In genomic region chr17:80199160-80199778, GRCm38 (mm10) we compare ENCODE assay signal across 11 mouse cellular contexts. TPM values are rescaled to one million over a fixed set of nuclear protein-coding genes. Genes with fewer than 3 reads are reported as not detected.
DNase-seq lines count a peak whose midpoint lies in the region; ATAC-seq and TF ChIP-seq lines count a peak whose summit lies in the region.
"Had no signal": no experiment of that assay in that cellular context is flagged by ENCODE, and none has a peak within 500 bp of the region (broad histone marks: within the 10 kb centered on the region; RNA-seq: fewer than 3 reads in every experiment).

No protein-coding gene starts in this region.

- in situ Hi-C loops in CH12.LX (cut with MboI; ENCODE audit: low pct_ligation_motif_present, low pct_unique_long_range_greater_than_20kb, low sequenced_read_pairs): loop anchor here (25.0 kb wide), 2 partner anchors 312 to 487 kb away; partner anchors contain the start of genes Atl2 and Cyp1b1

- H3K4me3 ChIP-seq in kidney, embryonic 15.5 days (replicated peaks): no peak overlapping the region
- no peak overlapping the region for H3K4me3 ChIP-seq in CH12.LX (replicated peaks in 1 of 3; ENCODE audit: low read depth in 2 of 3, low read length in 2 of 3, poor library complexity in 1 of 3)
- no peak overlapping the region for H3K4me3 ChIP-seq in embryonic fibroblast, embryonic 13.5 days (ENCODE audit: insufficient read depth, low read length)
- H3K4me3 ChIP-seq in intestine, embryonic 14.5 days (ENCODE audit: low read depth, low read length): no peak overlapping the region
- H3K4me3 ChIP-seq: limb, embryonic 15.5 days had no signal

- TF ChIP-seq EP300 in CH12.LX (IDR thresholded peaks at IDR 0.05; ENCODE audit: low read length): no peak

- H3K27ac ChIP-seq in kidney, embryonic 15.5 days: no peak overlapping the region
- no peak overlapping the region for H3K27ac ChIP-seq in CH12.LX (ENCODE audit: insufficient read depth, low read depth)
- H3K27ac ChIP-seq in embryonic fibroblast, embryonic 13.5 days (ENCODE audit: insufficient read depth, low read length): no peak overlapping the region
- no peak overlapping the region for H3K27ac ChIP-seq in intestine, embryonic 14.5 days (ENCODE audit: low read depth)
- H3K27ac ChIP-seq: limb, embryonic 15.5 days had no signal

- no peak for TF ChIP-seq RAD21 in CH12.LX (IDR thresholded peaks at IDR 0.05; ENCODE audit: low read depth, low read length)

- TF ChIP-seq CTCF in CH12.LX (conservative IDR thresholded peaks at IDR 0.05 in 1 of 2, IDR thresholded peaks at IDR 0.05 in 1 of 2; ENCODE audit: low read depth in 2 of 2, low read length in 2 of 2): no peak
- no peak for TF ChIP-seq CTCF in embryonic fibroblast, embryonic 13.5 days (IDR thresholded peaks at IDR 0.05; ENCODE audit: borderline replicate concordance, insufficient read depth, low read length)

- H3K4me1 ChIP-seq in kidney, embryonic 15.5 days: peaks cover 5% of the 10 kb centered on the region; the same call in 1 of the 2 replicates
- H3K4me1 ChIP-seq in CH12.LX (ENCODE audit: control insufficient read depth in 1 of 2, insufficient read depth in 2 of 2): peaks cover 3 to 42% of the 10 kb centered on the region in 2 experiments; a peak in 3 of 4 replicates
- H3K4me1 ChIP-seq in embryonic fibroblast, embryonic 13.5 days (ENCODE audit: control insufficient read depth, insufficient read depth, low read length): no peaks in the 10 kb centered on the region
- H3K4me1 ChIP-seq in intestine, embryonic 14.5 days (replicated peaks; ENCODE audit: control insufficient read depth, insufficient read depth, low read length): no peaks in the 10 kb centered on the region; the same call in 1 of the 2 replicates
- H3K4me1 ChIP-seq: limb, embryonic 15.5 days had no signal

- no peaks in the 10 kb centered on the region for H3K9me3 ChIP-seq in kidney, embryonic 15.5 days (replicated peaks)
- H3K9me3 ChIP-seq in CH12.LX (replicated peaks; ENCODE audit: low read length): no peaks in the 10 kb centered on the region
- H3K9me3 ChIP-seq in intestine, embryonic 14.5 days (ENCODE audit: control insufficient read depth, low read length): no peaks in the 10 kb centered on the region
- H3K9me3 ChIP-seq: limb, embryonic 15.5 days had no signal

- WGBS in kidney, embryonic 15.5 days: 83% methylated on average over 3 of the region's 3 CpGs
- WGBS in intestine, embryonic 14.5 days: 95% methylated on average over 3 of the region's 3 CpGs

- H3K36me3 ChIP-seq in kidney, embryonic 15.5 days: peaks cover 86% of the 10 kb centered on the region
- H3K36me3 ChIP-seq in CH12.LX (replicated peaks in 1 of 2; ENCODE audit: control insufficient read depth in 1 of 2, insufficient read depth in 1 of 2, low read length in 1 of 2): peaks cover 37 to 79% of the 10 kb centered on the region in 2 experiments
- H3K36me3 ChIP-seq in intestine, embryonic 14.5 days (ENCODE audit: control insufficient read depth, insufficient read depth, low read length): peaks cover 87% of the 10 kb centered on the region

- intact Hi-C loops in left cerebral cortex, postnatal 25 days (cut with DNase I): loop anchor here (10.0 kb wide), 1 partner anchor 504 kb away; no protein-coding TSS in a partner anchor

- no peak overlapping the region for H3K9ac ChIP-seq in kidney, embryonic 15.5 days
- H3K9ac ChIP-seq in CH12.LX (ENCODE audit: insufficient read depth, low read depth): no peak overlapping the region
- H3K9ac ChIP-seq in intestine, embryonic 14.5 days (ENCODE audit: low read length): no peak overlapping the region
- H3K9ac ChIP-seq: limb, embryonic 15.5 days had no signal

- dilution Hi-C loops in CH12.LX (cut with MboI; ENCODE audit: extremely low pct_ligation_motif_present, extremely low pct_unique_long_range_greater_than_20kb, low sequenced_read_pairs): no loop called here

- no peaks in the 10 kb centered on the region for H3K27me3 ChIP-seq in kidney, embryonic 15.5 days
- no peaks in the 10 kb centered on the region for H3K27me3 ChIP-seq in CH12.LX (replicated peaks)
- no peaks in the 10 kb centered on the region for H3K27me3 ChIP-seq in intestine, embryonic 14.5 days (replicated peaks; ENCODE audit: control insufficient read depth, insufficient read depth, low read length)
- H3K27me3 ChIP-seq: limb, embryonic 15.5 days had no signal

- TF ChIP-seq POLR2A in CH12.LX (IDR thresholded peaks at IDR 0.05; ENCODE audit: low read depth, low read length): peak; percentile 29; the same call in 1 of the 2 replicates
- TF ChIP-seq POLR2A in embryonic fibroblast, embryonic 13.5 days (IDR thresholded peaks at IDR 0.05; ENCODE audit: low read depth, low read length): 0 out of 2 replicates have a peak, but pooled peaks have one; percentile 5

- no peak for DNase-seq in kidney, postnatal 36 days
- DNase-seq in CH12.LX (ENCODE audit: extremely low read depth): no peak
- no peak for DNase-seq in intestine, embryonic 14.5 days (ENCODE audit: low spot score)
- DNase-seq in left cerebral cortex, adult 9 months (ENCODE audit: low spot score in 2 of 2): no peak
- no peak for DNase-seq in left cerebral cortex, postnatal 25 days (ENCODE audit: low spot score in 2 of 2)
- DNase-seq in thymus, adult 18-20 months: no peak
- DNase-seq: cerebellum, postnatal 25 days; heart, postnatal 14 days had no signal

- H3K79me2 ChIP-seq in CH12.LX (replicated peaks; ENCODE audit: control insufficient read depth, extremely low read depth, insufficient read depth, poor library complexity, severe bottlenecking): peaks cover 20% of the 10 kb centered on the region

- H3K4me2 ChIP-seq in kidney, embryonic 15.5 days: no peak overlapping the region
- H3K4me2 ChIP-seq in CH12.LX (ENCODE audit: insufficient read depth, low read depth, poor library complexity, severe bottlenecking): no peak overlapping the region
- no peak overlapping the region for H3K4me2 ChIP-seq in intestine, embryonic 14.5 days (ENCODE audit: low read length)
- H3K4me2 ChIP-seq: limb, embryonic 15.5 days had no signal

- ATAC-seq in kidney, embryonic 15.5 days (replicated peaks; ENCODE audit: low FRiP score): 0 out of 2 replicates have a peak, but pooled peaks have one; percentile 25
- peak; percentile 67 for ATAC-seq in intestine, embryonic 14.5 days (replicated peaks; ENCODE audit: low FRiP score, low TSS enrichment, low read depth)

TF ChIP-seq in CH12.LX, 34 proteins besides CTCF, POLR2A, EP300 and RAD21:
- TF ChIP-seq IRF4 (IDR thresholded peaks at IDR 0.05; ENCODE audit: low read depth, low read length): no peak
- no peak for TF ChIP-seq NRF1 (IDR thresholded peaks at IDR 0.05; ENCODE audit: low read depth, low read length)
- no peak for TF ChIP-seq USF1 (IDR thresholded peaks at IDR 0.05; ENCODE audit: low read depth, low read length)
- TF ChIP-seq PAX5 (IDR thresholded peaks at IDR 0.05; ENCODE audit: low read length): no peak
- TF ChIP-seq JUND (conservative IDR thresholded peaks at IDR 0.05; ENCODE audit: low read depth, low read length): no peak
- TF ChIP-seq ETS1 (conservative IDR thresholded peaks at IDR 0.05; ENCODE audit: low read depth, low read length): no peak
- no peak for TF ChIP-seq MXI1 (IDR thresholded peaks at IDR 0.05; ENCODE audit: low read depth, low read length)
- no peak for TF ChIP-seq CHD2 (IDR thresholded peaks at IDR 0.05; ENCODE audit: low read length)
- TF ChIP-seq POLR2AphosphoS2 (IDR thresholded peaks at IDR 0.05; ENCODE audit: low read depth, low read length): no peak
- TF ChIP-seq JUN (IDR thresholded peaks at IDR 0.05; ENCODE audit: insufficient read depth, low read depth, low read length): no peak
- no peak for TF ChIP-seq HCFC1 (IDR thresholded peaks at IDR 0.05; ENCODE audit: low read depth, low read length)
- TF ChIP-seq ZC3H11A (IDR thresholded peaks at IDR 0.05; ENCODE audit: low read depth, low read length): no peak
- no peak for TF ChIP-seq NELFE (IDR thresholded peaks at IDR 0.05; ENCODE audit: low read depth, low read length)
- TF ChIP-seq SIN3A (IDR thresholded peaks at IDR 0.05; ENCODE audit: low read length): no peak
- no peak for TF ChIP-seq USF2 (conservative IDR thresholded peaks at IDR 0.05; ENCODE audit: low read depth, low read length)
- no peak for TF ChIP-seq GABPA (IDR thresholded peaks at IDR 0.05; ENCODE audit: insufficient replicate concordance, low read depth, low read length)
- no peak for TF ChIP-seq MAFK (IDR thresholded peaks at IDR 0.05; ENCODE audit: insufficient replicate concordance, low read length)
- no peak for TF ChIP-seq CHD1 (IDR thresholded peaks at IDR 0.05; ENCODE audit: low read depth, low read length)
- no peak for TF ChIP-seq SMC3 (IDR thresholded peaks at IDR 0.05; ENCODE audit: low read depth, low read length)
TF ChIP-seq in CH12.LX: peak in this region for 0.

RNA-seq across cellular contexts. Expression of gene Srsf7, which starts 7.8 kb away (rescaled TPM):
- polyA plus RNA-seq in kidney, embryonic 15.5 days (2015; fragmentation: Nextera tagmentation; extraction: Ambion mirVana): 622 and 668 TPM in 2 replicates
- total RNA-seq in CH12.LX (2012; rRNA removed): 268 and 366 TPM in 2 replicates
- total RNA-seq in CH12.LX (2014; rRNA removed): 442 and 482 TPM in 2 replicates
- polyA plus RNA-seq in CH12.LX (2012; ENCODE audit: insufficient read length, low read depth): 383 and 398 TPM in 2 replicates
- 132 and 194 TPM in 2 replicates for polyA plus RNA-seq in embryonic fibroblast, embryonic 13.5 days (2011; ENCODE audit: insufficient read length, low read depth, missing spikeins)
- 603 and 665 TPM in 2 replicates for polyA plus RNA-seq in intestine, embryonic 14.5 days (2014; fragmentation: Nextera tagmentation; extraction: Ambion mirVana)
- 100 to 1,000 TPM; 109 to 111 TPM for total RNA-seq in left cerebral cortex, postnatal 25 days (2021)

RNA-seq across cellular contexts. Expression of gene Ttc39d, which starts 8.0 kb away (rescaled TPM):
- 0.16 TPM in 1 of 2 replicates, not detected in the other for polyA plus RNA-seq in kidney, embryonic 15.5 days (2015; fragmentation: Nextera tagmentation; extraction: Ambion mirVana)
- total RNA-seq in CH12.LX (2012; rRNA removed): 0.13 TPM in 1 of 2 replicates, not detected in the other
- not detected in 2 replicates for total RNA-seq in CH12.LX (2014; rRNA removed)
- not detected in 2 replicates for polyA plus RNA-seq in CH12.LX (2012; ENCODE audit: insufficient read length, low read depth)
- polyA plus RNA-seq in embryonic fibroblast, embryonic 13.5 days (2011; ENCODE audit: insufficient read length, low read depth, missing spikeins): not detected in 2 replicates
- 0.12 TPM in 1 of 2 replicates, not detected in the other for polyA plus RNA-seq in intestine, embryonic 14.5 days (2014; fragmentation: Nextera tagmentation; extraction: Ambion mirVana)
- total RNA-seq in left cerebral cortex, postnatal 25 days (2021): under 1 TPM in 1 of 2 experiments, not detected in 1; 0.28 TPM

RNA-seq across cellular contexts. Expression of gene Gemin6, which starts 25.0 kb away (rescaled TPM):
- polyA plus RNA-seq in kidney, embryonic 15.5 days (2015; fragmentation: Nextera tagmentation; extraction: Ambion mirVana): 41.0 and 45.1 TPM in 2 replicates
- total RNA-seq in CH12.LX (2012; rRNA removed) (65.6 and 85.9 TPM in 2 replicates), CH12.LX (2014; rRNA removed) (120 and 143 TPM in 2 replicates)
- polyA plus RNA-seq in CH12.LX (2012; ENCODE audit: insufficient read length, low read depth): 63.4 and 66.0 TPM in 2 replicates
- polyA plus RNA-seq in embryonic fibroblast, embryonic 13.5 days (2011; ENCODE audit: insufficient read length, low read depth, missing spikeins): 14.9 and 15.3 TPM in 2 replicates
- polyA plus RNA-seq in intestine, embryonic 14.5 days (2014; fragmentation: Nextera tagmentation; extraction: Ambion mirVana): 49.7 and 49.8 TPM in 2 replicates
- total RNA-seq in left cerebral cortex, postnatal 25 days (2021): 1 to 10 TPM; 4.1 to 5.5 TPM
